Mouse (Mus musculus) midbrain, postnatal 0 days (tissue): ENCODE data around the gene Zswim3. TPM values are rescaled to one million over a fixed set of nuclear protein-coding genes. Genes with fewer than 3 reads are reported as not detected.

Experiments used
- ATAC-seq: fragments of 200-750 bp; cut with Nextera tagmentation; 2 replicates; pipeline ENCODE4 v1.8.0; 2017; ENCODE audit warnings: moderate number of reproducible peaks, mild to moderate bottlenecking, moderate TSS enrichment, moderate library complexity; ENCODE audit not compliant: low FRiP score
- DNase-seq: peaks from one replicate; pipeline ENCODE4 v3.0.0-alpha.2; 2015; ENCODE audit warnings: low spot score
- H3K27ac ChIP-seq: fragments of 300-500 bp; sonication (generic); 2 replicates; pipeline ENCODE4 v1.5.1; 2014; ENCODE audit warnings: low read depth, mild to moderate bottlenecking, low read length, mixed read lengths
- H3K27me3 ChIP-seq: fragments of 300-500 bp; sonication (generic); 2 replicates; pipeline ENCODE4 v1.6.1; 2014; ENCODE audit warnings: low read length, control low read depth, mixed read lengths; ENCODE audit not compliant: insufficient read depth
- H3K36me3 ChIP-seq: fragments of 300-500 bp; sonication (generic); 2 replicates; pipeline ENCODE4 v1.6.1; 2014; ENCODE audit warnings: low read length, control low read depth, mixed read lengths; ENCODE audit not compliant: insufficient read depth
- H3K4me1 ChIP-seq: fragments of 300-500 bp; sonication (generic); 2 replicates; pipeline ENCODE4 v1.6.1; 2014; ENCODE audit warnings: mild to moderate bottlenecking, control low read depth, antibody characterized with exemption, low read length, mixed read lengths; ENCODE audit not compliant: insufficient read depth
- H3K4me2 ChIP-seq: fragments of 300-500 bp; sonication (generic); 2 replicates; pipeline ENCODE4 v1.6.1; 2014; ENCODE audit warnings: low read depth, mild to moderate bottlenecking, low read length, mixed read lengths; ENCODE audit not compliant: poor library complexity, severe bottlenecking
- H3K4me3 ChIP-seq: fragments of 300-500 bp; sonication (generic); 2 replicates; pipeline ENCODE4 v1.5.1; 2014; ENCODE audit warnings: low read depth, mild to moderate bottlenecking, low read length, moderate library complexity
- H3K9ac ChIP-seq: fragments of 300-500 bp; sonication (generic); replicated peaks from 2 replicates; pipeline ENCODE4 v1.6.1; 2014; ENCODE audit warnings: mild to moderate bottlenecking, low read length, moderate library complexity, mixed read lengths; ENCODE audit not compliant: poor library complexity, severe bottlenecking
- H3K9me3 ChIP-seq: fragments of 300-500 bp; sonication (generic); 2 replicates; pipeline ENCODE4 v1.6.1; 2016; ENCODE audit warnings: low read length, control low read depth
- CTCF ChIP-seq: IDR thresholded peaks from 2 replicates; pipeline ENCODE4 v1.5.1; 2016; ENCODE audit warnings: antibody characterized with exemption, mild to moderate bottlenecking
- WGBS: fragments of 180-500 bp; shearing (Covaris S2); extraction: QIAGEN DNeasy Blood & Tissue Kit; methylation state at CpG from one replicate; pipeline ENCODE4 v1.1.7; 2014; 5-methylcytosine and 5-hydroxymethylcytosine counted together
- polyA plus RNA-seq: library from polyadenylated mRNA; unstranded; fragments of >200 nt; fragmentation: Nextera tagmentation; extraction: Ambion mirVana; gene quantifications from 2 replicates; pipeline ENCODE4 v1.2.1, GENCODE M21; 2015
- total RNA-seq: library from RNA; depleted of rRNA; stranded (reverse); fragments of >200 nt; gene quantifications from 2 replicates; pipeline ENCODE4 v1.2.3, GENCODE M21; 2014

Zswim3 gene
- total and polyA plus RNA-seq, 2 experiments from 2014 or later: 5.5 to 7.7 TPM

- H3K4me1 ChIP-seq: no peaks in the 10 kb centered on the region
- no peak overlapping the region for H3K4me3 ChIP-seq
- H3K9me3 ChIP-seq: no peaks in the 10 kb centered on the region
- ATAC-seq (no peak), DNase-seq (no peak)
- H3K4me2 ChIP-seq: no peak overlapping the region
- WGBS: 90% methylated on average over 7 of the region's 7 CpGs
- peaks cover 47% of the 10 kb centered on the region for H3K36me3 ChIP-seq
- H3K27me3 ChIP-seq: no peaks in the 10 kb centered on the region
- TF ChIP-seq CTCF: no peak
- H3K9ac ChIP-seq: no peak overlapping the region
- H3K27ac ChIP-seq: no peak overlapping the region
These were observed 42.3 kb upstream of the Zswim3 start for GRCm38 (mm10) chr2:164762593-164762992.

GRCm38 (mm10) chr2:164765841-164766240, 39.1 kb upstream of the Zswim3 start:
- ATAC-seq: no peak

GRCm38 (mm10) chr2:164767812-164768540, 36.9 kb upstream of the Zswim3 start:
- H3K4me3 ChIP-seq: no peak overlapping the region
- WGBS: 96% methylated on average over 15 of the region's 15 CpGs
- no peaks in the 10 kb centered on the region for H3K27me3 ChIP-seq
- ATAC-seq (no peak), DNase-seq (no peak)
- H3K4me2 ChIP-seq: no peak overlapping the region
- no peak for TF ChIP-seq CTCF
- H3K9me3 ChIP-seq: no peaks in the 10 kb centered on the region
- H3K36me3 ChIP-seq: peaks cover 27% of the 10 kb centered on the region
- H3K4me1 ChIP-seq: no peaks in the 10 kb centered on the region
- H3K9ac ChIP-seq: no peak overlapping the region
- H3K27ac ChIP-seq: no peak overlapping the region

More at GRCm38 (mm10) chr2:164765841-164766240, 39.1 kb upstream of the Zswim3 start:
- H3K4me2 ChIP-seq: no peak overlapping the region
- no peak for DNase-seq
- WGBS: 85% methylated on average over 3 of the region's 3 CpGs
- no peak overlapping the region for H3K27ac ChIP-seq
- H3K36me3 ChIP-seq: peaks cover 44% of the 10 kb centered on the region
- H3K9ac ChIP-seq: no peak overlapping the region
- no peak for TF ChIP-seq CTCF
- H3K9me3 ChIP-seq: no peaks in the 10 kb centered on the region
- no peaks in the 10 kb centered on the region for H3K27me3 ChIP-seq
- no peak overlapping the region for H3K4me3 ChIP-seq
- no peaks in the 10 kb centered on the region for H3K4me1 ChIP-seq

GRCm38 (mm10) chr2:164769258-164770037, 35.5 kb upstream of the Zswim3 start, which contains the start of gene Ube2c:
Ube2c (plus strand) TSS chr2:164769898.
- ATAC-seq (peak; percentile 99), DNase-seq (peak; percentile 99)
- H3K27me3 ChIP-seq: no peaks in the 10 kb centered on the region
- H3K9ac ChIP-seq: no peak within 1 kb of the TSS
- peaks cover 22% of the 10 kb centered on the region for H3K36me3 ChIP-seq
- peak within 1 kb of the TSS; percentile 78 for H3K4me2 ChIP-seq
- peak within 1 kb of the TSS; percentile 54 for H3K4me3 ChIP-seq
- TF ChIP-seq CTCF: peak; percentile 59
- no peak within 1 kb of the TSS for H3K27ac ChIP-seq
- no peaks in the 10 kb centered on the region for H3K4me1 ChIP-seq
- WGBS: 1% methylated on average over 52 of the region's 53 CpGs
- no peaks in the 10 kb centered on the region for H3K9me3 ChIP-seq

GRCm38 (mm10) chr2:164770279-164770678, 34.6 kb upstream of the Zswim3 start:
- DNase-seq: no peak
- peaks cover 15% of the 10 kb centered on the region for H3K36me3 ChIP-seq
- no peaks in the 10 kb centered on the region for H3K4me1 ChIP-seq
- WGBS: 3% methylated on average over 15 of the region's 15 CpGs
- no peak overlapping the region for H3K27ac ChIP-seq
- peak overlapping the region; percentile 78 for H3K4me2 ChIP-seq
- H3K4me3 ChIP-seq: peak overlapping the region; percentile 54
- H3K9ac ChIP-seq: no peak overlapping the region
- TF ChIP-seq CTCF: no peak
- no peaks in the 10 kb centered on the region for H3K27me3 ChIP-seq
- no peaks in the 10 kb centered on the region for H3K9me3 ChIP-seq
- ATAC-seq: no peak

- no peak for ATAC-seq
- peaks cover 13% of the 10 kb centered on the region for H3K36me3 ChIP-seq
- WGBS: 82% methylated on average over 8 of the region's 8 CpGs
- TF ChIP-seq CTCF: no peak
- no peaks in the 10 kb centered on the region for H3K9me3 ChIP-seq
- H3K27ac ChIP-seq: no peak overlapping the region
- H3K27me3 ChIP-seq: no peaks in the 10 kb centered on the region
- no peak for DNase-seq
- no peaks in the 10 kb centered on the region for H3K4me1 ChIP-seq
- H3K4me3 ChIP-seq: no peak overlapping the region
- no peak overlapping the region for H3K4me2 ChIP-seq
- H3K9ac ChIP-seq: no peak overlapping the region
These were observed 33.8 kb upstream of the Zswim3 start for GRCm38 (mm10) chr2:164771123-164771522.
